Mouse (Mus musculus): Measurements from ENCODE around the gene Sh3rf1.
A peak's percentile ranks its signal among the peaks of the same experiment; 100 is the strongest.

Gene Sh3rf1

DNA sequence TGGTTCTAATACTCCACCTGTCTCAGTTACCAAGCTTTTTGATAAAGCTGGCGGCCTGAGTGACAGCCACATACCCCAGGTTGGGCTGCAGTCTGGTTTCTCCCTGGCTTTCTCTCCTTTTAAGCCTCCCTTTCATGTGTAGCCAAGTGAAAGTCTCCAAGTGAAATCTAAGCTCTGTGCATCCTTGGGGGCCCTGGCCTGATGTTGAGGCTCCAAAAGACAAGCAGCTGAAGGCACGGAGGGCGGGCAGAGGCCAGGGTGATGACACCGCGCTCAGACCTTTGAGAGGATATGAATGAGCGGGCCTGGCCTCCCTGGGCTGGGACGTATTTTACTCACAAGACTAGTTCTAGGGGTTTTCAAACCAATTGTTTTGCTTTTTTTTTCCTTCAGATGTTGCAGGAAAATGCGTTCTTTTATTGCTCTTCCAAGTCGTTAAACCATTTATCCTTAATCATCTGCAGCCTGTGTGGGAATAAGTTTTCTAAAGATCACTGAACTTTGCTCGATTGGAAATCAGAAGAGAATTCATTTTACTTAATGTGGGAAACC lies 100.8 kb downstream of the Sh3rf1 start:
- DNase-seq (ENCODE audit: low spot score), result no peak

DNA sequence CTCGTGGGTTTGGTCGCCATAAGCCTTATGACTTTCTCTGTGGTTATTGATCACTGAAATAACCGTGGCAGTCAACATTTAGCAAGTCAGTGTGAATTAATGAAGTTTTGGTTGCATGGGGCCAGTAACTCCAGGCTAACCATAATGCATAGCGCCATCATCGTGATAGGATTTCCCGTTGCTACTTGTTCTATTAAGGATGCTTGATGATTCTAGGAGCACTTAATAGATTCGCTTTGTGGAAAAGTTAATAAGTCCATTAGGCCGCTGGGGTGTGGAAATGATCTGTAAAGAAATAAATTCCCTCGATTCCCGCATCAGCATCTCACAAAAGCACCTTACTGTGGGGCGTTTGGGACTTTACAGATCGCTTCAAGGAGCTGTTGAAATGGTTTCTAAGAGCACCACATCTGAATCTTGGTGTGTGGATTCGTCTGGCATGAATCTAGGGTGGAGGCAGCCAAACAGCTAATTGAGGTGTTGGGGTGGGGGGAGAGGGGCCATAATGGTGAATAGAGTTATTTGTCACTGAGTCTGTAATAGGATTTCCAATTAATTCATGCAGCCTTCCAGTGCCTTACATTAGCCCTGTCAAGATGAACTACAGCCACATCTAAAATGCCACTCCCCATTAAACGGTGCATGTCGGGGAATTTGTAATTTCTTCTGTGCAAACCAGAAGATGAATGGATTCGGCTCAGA lies 101.5 kb downstream of the Sh3rf1 start:
- no peak for DNase-seq (ENCODE audit: low spot score)

DNA sequence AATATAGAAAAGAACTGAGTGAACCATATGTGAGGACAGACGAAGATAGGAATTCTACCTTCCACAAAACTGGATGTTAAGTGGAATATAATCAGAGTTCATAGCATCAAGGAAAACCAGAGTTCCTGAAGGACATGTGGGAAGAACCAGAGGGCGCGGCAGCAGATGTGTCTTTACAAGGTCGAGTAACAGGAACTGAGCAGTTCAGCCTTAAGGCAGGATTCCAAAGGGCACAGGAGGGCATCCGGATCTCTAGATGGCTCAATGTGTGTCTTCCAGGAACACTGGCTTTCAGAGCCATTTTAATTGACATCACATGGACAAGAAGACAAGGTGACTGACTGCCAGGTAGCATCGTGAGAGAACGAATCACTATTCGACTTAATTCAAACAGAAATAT lies 102.6 kb downstream of the Sh3rf1 start:
- DNase-seq (ENCODE audit: low spot score), result no peak

DNA sequence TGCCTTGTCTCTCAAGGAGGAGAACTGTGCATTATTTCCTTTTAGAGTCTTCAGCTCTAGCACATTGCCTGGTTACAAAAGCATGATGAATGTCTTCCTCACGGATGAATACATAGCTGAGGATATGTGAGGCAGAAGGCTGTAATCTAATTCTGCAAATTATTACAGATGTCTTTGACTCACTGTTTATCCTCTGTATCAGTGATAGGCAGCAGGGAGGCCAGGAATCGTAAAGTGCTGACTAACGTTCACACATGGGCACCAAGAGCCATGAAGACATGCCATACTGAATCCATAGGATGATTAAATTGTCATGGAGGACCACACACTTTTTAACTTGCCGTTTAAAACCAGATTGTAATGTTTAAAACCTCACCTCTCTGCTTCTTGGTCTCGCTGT lies 103.7 kb downstream of the Sh3rf1 start:
- DNase-seq (ENCODE audit: low spot score), result no peak

DNA sequence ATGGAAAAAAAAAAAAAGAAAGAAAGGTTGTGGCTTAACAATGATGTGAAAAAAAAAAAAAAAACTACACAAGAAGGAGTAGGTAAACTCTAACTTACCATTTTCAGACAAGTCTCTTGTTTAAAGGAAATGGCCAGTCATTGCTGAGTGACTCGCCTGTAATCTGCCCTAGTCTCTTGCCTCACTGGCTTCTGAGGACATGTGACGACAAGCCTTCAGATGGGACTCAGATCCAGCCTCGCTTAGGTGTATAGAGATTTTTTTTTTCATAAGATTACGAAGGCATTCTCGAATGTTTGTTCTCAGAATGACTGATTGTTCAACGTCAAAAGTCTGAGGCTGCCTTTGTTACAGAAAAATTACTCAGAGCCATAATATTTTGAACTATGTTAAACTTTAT lies 116.0 kb downstream of the Sh3rf1 start:
- DNase-seq (ENCODE audit: low spot score), result no peak

DNA sequence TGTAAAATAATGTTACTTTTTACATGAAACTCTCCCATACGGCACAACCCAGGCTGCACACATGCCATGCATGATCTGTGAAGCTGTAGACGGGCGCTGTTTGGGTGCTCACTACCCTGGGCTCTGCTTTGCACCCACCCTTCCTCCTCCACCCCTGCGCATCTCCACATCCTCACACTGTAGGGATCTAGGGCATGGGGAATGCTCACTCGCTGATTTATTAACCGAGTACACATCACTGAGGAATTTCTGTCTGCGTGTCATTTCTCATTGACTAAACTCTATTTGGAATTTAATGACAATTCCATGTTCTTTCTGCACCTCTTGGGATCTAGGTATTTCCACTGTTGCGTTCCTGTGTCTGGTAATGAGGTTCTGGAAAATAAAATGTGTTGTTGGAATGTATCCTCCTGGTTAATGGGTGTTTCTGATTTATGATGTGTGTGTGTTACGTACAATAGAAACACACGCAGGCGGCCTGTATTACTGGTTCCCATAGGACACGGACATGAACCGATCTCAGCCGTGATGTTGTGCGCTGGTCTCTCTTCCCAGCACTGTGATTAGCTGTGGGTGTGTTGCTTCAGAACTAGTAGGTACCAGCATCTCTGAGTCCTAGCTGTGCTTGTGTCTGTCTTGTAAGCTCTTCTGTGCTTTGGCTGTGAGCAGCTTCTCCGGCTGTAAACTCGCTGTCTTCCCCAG lies 116.8 kb downstream of the Sh3rf1 start:
- no peak for DNase-seq (ENCODE audit: low spot score)

DNA sequence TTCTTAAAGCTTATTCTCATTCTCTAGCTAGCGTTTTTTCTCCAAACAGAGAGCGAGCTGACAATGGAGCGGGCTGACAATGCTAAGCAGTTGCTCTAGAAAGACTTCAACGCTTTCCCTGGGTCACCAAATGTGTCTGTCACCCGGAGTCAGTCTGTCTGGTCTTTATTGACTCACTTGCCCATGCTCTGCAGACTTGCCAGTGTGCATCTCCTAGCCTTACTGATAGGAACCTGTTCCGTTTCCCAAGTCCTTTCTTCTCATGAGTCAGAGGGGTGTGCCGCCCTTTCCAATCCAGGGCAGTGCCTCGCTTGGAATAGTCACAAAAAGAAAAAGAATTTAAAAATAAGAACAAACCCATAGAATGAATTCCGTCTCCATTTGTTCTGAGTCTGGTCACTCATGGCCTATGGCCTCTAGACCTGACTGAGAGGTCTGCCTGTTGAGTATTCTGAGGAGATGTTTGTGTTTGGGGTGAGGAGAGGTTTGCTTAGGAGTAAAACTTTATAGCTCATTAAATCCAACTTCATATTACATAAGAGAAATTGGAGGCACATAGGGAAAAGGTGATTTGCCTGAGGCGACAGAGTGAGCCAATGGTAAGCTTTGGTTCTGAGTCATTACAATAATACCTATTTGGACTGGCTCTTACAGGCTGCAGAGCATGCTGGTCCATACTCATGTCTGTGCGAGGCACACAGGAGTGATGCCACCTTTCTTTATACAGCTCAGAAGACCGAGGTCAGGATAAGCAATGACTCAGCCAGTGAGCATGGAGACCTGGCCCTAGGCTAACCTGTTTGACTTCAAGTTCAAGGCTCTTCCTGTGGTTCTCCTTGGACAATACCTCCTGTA lies 118.1 kb downstream of the Sh3rf1 start:
- DNase-seq (ENCODE audit: low spot score), result no peak

DNA sequence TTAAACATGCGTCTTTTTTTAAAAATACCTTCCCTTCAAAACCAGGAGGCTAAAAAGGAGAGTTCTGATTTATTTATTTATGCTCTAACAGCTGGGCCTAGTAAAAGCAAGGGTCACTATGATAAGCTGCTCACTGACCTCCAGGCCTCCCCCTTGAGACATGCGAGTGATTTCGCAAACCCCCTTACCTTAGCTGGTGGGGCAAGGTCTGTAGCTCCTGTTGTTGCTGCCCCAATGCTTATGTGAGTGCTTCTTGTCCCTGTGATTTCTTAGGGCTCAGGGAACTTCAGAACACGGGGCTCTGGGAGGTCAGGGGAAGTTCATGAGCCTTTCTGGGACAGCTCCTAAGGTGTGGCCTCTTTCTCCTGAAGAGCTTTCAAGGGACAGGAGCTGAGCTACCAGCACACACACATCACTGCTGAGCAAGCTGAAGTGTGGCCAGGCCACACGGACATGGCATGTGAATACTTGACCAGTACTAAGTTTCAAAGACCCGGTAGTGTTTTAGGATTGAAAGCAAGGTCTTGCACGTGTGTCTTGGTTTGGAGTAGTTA lies 118.9 kb downstream of the Sh3rf1 start:
- no peak for DNase-seq (ENCODE audit: low spot score)

DNA sequence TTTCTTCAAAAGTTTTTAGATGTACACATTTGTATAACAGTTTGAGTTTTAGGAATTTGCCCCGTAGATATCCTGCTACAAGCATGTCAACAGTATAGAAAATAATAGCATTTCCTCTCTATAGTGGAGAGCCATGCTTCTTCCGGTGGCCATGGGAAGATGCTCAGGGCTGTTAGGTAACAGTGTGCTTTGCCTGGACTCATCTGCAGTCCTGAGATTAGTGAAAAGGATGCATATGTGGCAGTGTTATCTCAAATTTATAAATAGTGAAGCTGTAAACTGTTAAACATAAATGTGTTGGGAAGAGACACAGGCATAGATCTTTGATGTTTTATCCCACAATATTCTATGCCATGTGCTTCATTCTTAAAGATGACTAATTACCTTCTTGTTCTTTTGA lies 120.8 kb downstream of the Sh3rf1 start:
- no peak for DNase-seq (ENCODE audit: low spot score)

DNA sequence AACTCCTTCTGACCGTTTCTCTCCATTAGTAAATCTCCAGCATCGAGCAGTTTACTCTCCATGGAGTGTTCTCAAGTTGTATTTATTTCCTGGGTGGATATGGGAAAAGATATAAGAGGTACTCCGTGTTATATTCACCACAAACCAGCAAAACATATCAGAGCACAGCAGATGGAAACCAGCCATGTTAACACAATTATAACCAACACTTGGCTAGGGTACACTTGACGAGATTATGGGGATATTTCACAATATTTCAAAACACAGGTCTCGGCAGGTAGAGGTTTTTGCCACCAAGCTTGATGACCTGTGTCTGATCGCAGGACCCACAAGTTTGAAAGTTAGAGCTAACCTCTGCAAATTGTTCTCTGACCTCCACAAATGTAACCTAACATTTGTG lies 123.3 kb downstream of the Sh3rf1 start:
- DNase-seq (ENCODE audit: low spot score), result peak; percentile 62

DNA sequence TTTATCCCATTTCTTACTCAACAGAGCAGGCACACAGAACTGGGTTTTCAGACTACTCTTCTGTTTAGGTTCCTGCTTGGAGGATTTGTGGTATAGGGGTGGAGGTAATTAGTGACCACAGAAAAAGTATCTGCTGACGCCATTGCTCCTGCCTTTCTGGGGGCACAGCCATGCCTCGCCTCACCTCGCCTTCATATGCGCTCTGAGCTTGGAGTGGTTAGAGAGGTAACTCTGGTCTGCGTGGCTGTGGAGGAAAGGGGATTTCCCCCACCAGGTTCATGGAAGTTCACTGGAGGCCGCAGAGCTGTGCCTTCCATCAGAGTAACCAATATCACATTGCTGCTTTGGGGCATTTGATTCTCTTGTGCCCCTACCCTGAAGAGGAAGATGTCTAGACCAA lies 123.9 kb downstream of the Sh3rf1 start:
- DNase-seq (ENCODE audit: low spot score), result no peak

DNA sequence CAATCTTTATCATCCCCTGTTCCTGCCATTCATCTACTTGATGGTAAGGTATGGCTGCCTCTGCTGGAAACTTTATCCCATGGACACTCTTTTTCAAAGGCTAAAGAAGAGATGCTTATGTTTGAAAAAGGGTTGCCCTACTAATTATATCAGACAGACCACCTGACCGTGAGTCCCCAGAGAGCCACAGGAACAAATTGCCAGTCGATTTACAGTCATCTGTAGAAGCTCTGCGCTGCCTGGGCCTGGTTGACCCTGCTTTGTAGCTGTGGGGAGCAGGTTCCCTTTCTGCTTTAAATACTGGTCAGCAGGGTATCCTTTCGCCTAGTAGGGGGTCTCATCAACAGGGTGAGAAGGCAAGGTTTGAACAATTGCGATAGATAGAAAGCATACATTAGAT lies 124.4 kb downstream of the Sh3rf1 start:
- no peak for DNase-seq (ENCODE audit: low spot score)

DNA sequence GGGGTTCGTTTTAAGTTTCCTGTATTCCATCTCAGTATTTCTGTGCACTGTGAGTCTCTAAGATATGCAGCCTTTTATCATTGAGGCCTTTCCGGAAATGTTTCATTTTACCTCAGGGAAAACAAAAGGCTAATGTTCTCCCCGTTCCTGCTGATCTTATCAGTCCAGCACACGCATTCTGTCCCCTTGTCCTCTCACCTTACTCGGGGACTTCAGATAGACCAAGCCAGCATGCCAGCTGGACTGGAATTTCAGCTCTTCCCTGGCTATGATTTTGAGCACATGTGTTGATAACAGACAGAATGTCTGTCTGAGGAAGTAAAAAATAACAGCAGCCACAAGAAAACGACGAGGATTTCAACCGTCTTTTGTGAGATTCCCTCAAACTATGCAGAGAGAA lies 124.8 kb downstream of the Sh3rf1 start:
- no peak for DNase-seq (ENCODE audit: low spot score)

DNA sequence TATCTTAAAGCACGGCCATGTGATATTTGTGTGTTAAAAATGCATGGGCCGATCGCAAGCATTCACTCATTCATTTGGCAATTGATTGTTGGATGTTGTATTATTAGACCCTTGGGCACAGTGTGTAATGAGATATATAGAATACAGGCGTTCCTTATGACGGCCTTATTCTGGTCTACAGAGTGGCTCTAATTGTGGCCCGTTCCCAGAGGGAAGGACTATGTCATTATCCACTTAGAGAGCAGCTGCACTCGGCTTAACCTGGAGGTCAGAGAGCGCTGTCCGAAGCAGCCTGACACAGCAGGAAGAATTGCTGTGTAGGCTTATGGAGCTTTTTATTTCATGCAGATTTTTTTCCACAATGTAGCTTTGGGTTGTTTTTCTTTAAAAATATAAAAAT lies 126.8 kb downstream of the Sh3rf1 start:
- no peak for DNase-seq (ENCODE audit: low spot score)

DNA sequence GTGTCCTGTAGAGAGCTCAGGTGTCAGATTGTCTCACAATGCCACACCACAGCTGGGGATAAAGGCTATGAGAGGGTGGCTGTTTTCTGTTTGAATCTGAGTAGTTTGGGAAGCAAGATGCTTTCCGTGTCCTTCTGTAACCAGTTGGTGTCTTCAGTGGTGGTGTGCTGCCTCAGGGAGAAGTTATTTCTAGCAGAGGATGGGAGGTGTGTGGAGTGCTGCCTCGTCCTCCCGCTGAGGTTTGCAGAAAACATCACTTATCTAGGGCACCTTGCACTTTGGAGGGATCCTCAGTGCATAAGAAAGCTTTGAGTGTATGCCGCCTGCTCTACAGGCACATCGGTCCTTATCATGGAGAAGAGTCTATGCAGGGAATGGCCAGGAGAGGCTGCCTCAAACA lies 128.0 kb downstream of the Sh3rf1 start:
- DNase-seq (ENCODE audit: low spot score), result no peak

DNA sequence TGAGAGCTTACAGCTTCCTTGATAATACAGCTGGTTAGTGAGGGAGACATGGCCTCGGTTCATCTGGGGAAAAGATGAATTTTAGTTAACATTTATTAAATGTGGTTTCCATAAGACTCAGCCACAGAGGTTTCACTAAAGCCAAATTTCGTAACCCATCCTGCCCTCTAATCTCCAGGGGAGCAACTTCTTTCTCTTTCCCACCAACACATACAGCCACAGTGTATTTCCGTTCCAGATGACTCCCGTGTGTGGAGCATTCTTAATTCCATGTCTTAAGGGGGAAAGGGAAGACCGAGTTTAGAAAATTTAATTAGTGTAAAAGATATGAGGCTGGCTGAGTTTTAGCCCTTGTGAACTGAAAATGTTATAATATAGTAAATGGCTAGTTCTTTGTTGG lies 131.8 kb downstream of the Sh3rf1 start:
- DNase-seq (ENCODE audit: low spot score), result no peak

DNA sequence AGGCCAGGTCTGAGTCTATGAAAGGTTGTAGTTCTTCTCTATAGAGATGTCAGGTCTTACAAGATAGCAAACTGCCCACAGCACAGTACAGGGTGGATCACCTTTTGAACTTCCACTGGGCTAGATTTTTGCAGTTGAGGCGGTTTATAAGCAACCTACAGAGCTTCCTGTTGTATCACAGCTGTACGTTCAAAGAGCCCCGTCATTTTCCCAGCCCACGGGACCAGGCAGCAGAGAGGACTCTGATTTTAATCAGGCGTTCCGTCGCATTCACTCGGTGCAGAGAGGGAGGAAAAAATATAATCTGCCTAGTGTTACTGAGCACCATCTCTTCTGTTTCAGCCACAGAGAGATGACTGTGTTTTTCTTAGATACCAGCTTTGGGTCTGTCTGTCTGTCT lies 135.3 kb downstream of the Sh3rf1 start:
- no peak for DNase-seq (ENCODE audit: low spot score)

DNA sequence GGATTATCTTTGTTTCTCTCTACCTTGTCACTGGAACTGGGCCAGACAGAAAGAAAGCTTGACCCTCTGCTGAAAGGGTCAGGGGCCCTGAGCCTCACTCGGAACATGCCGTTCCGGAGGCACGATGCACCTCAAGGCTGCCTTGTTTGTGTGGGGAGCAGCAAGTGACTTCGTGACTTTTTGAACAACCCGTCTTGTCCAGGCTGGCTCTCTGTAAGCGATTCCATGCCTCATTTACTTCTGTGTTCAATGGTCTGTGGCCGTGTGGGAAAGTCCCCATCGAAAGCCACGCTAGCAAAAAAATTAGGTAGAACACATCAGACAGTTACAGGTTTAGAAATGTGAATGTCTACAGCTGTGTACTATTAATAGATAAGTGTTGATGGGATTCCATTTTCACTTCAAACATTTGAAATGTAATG lies 136.2 kb downstream of the Sh3rf1 start:
- no peak for DNase-seq (ENCODE audit: low spot score)

DNA sequence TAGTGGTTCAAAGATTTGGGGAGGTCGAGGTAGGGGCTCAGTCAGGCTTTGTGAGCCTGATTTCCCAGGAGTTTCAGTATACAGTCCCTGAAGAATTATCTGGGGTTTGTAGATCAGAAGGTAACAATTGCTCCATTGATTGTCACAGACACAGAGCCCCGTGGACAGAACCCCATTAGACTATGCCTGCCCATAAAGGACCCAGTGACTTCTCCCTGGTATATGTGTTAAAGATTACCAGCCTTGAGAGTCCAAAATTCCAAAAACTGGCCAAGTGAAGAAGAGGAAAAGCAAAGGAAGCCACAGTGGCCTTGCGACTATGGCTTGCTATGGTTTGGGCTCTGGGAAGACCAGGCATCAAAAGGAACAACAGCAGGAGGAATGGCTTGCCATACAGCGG lies 136.7 kb downstream of the Sh3rf1 start:
- no peak for DNase-seq (ENCODE audit: low spot score)

DNA sequence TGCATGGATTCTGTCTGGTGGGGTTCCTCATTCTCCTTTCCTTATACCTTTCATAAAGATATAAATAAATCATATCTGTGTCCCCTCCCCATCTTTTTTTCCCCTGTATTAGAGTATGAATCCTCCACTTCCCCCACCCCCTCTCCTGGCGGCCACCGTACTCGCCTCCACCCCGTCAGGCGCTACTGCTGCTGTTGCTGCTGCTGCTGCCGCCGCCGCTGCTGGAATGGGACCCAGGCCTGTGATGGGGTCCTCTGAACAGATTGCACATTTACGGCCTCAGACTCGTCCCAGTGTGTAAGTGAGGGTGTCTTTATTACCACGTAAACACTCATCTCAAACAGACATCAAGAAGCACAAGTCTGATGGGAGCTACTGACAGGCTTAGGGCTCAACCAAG lies 137.8 kb downstream of the Sh3rf1 start:
- DNase-seq (ENCODE audit: low spot score), result no peak

DNA sequence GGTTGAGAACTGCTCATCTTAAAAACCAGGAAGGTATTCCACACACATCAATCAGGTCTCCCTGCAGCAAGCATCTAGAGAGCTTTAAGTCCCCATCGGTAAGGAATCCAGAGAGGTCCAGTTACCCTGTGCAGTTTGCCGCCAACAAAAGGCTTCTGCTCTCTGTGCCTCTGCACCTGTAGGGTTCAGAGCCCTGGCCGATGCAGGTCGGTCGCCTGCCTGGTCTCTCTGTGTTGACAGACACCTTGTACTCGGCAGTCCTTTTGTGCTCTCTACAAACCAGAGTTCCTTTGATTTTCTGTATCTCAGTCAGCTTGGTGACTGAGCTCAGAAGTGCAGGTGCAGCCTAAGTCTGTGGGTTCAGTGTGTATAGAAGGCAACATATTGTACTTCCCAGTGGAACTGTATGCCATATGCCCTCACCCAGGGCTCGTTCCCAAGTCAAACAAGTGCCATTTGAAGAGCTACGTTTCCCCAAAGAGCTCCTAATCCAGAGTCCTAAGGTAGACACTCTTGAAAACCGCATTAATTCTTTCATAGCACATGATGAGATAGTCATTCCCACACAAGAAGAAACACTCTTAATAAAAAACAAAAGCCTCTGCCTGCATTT lies 138.7 kb downstream of the Sh3rf1 start:
- DNase-seq (ENCODE audit: low spot score), result peak; percentile 49

DNA sequence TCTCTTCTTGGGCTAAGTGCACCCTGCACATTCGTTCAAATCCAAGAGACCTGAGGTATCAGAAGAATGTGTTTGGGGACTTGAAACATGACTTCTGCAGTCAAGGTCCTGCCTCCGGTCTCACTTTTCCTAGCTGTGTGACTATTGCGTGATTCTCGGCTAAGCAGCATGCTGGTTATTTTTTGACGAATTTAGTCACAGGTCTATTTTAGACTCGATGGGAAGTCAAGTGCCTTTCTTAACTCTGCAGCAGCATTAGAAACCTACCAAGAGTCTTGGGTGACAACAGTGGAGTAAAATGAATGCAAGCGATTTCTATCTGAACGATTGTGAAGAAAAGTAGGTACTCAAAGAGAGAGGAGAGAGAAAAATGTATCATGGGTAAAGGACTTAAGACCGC lies 149.6 kb downstream of the Sh3rf1 start:
- peak; percentile 42 for DNase-seq (ENCODE audit: low spot score)

Measured in lung, postnatal 25 days (tissue).